Mouse (Mus musculus): ENCODE results near the gene Rbck1.
A peak's percentile ranks its signal among the peaks of the same experiment; 100 is the strongest.

The Rbck1 gene

DNA sequence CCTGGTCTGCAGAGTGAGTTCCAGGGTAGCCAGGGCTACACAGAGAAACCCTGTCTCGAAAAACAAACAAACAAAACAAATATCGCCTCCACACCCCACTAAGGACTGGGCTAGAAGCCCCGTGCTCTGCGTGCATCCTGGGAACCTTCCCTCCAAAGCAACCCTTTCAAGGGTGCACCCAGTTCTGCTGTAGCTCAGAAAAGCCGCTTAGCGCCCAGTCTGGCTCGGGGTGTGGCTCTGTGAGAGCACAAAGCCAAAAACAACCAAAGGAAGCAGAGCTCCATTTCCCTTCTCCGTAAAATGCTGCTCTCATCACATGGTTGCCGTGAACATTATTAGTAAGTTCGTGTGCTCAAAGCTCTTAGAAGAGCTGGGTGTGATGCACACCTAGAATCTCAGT lies 11.9 kb upstream of the Rbck1 start:
- no peak for DNase-seq (ENCODE audit: inconsistent ontology term)

GRCm38 (mm10) chr2:152343329-152344213 lies 11.1 kb upstream of the Rbck1 start, which contains the start of gene Trib3:
Trib3 (minus strand) TSS chr2:152344032.
- peak; percentile 80 for DNase-seq (ENCODE audit: inconsistent ontology term)

- no peak for DNase-seq (ENCODE audit: inconsistent ontology term)
Measured at GRCm38 (mm10) chr2:152339631-152340179, 7.3 kb upstream of the Rbck1 start.

DNA sequence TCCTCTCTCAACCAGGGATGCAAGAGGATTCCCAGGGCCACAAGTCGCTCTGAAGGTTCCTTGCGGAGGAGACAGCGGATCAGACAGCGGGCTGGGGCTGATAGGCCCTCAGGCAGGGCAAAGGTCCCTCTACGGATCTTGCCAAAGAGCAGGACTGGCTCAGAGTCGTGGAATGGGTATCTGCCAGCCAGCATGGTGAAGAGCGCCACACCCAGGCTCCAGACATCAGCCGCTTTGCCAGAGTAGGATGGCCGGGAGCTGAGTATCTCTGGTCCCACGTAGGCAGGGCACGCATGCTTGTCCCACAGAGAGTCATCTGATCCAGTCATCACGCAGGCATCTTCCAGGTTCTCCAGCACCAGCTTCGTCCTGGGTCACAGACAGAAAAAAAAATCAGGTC lies 5.9 kb upstream of the Rbck1 start:
- no peak for DNase-seq (ENCODE audit: inconsistent ontology term)

DNA sequence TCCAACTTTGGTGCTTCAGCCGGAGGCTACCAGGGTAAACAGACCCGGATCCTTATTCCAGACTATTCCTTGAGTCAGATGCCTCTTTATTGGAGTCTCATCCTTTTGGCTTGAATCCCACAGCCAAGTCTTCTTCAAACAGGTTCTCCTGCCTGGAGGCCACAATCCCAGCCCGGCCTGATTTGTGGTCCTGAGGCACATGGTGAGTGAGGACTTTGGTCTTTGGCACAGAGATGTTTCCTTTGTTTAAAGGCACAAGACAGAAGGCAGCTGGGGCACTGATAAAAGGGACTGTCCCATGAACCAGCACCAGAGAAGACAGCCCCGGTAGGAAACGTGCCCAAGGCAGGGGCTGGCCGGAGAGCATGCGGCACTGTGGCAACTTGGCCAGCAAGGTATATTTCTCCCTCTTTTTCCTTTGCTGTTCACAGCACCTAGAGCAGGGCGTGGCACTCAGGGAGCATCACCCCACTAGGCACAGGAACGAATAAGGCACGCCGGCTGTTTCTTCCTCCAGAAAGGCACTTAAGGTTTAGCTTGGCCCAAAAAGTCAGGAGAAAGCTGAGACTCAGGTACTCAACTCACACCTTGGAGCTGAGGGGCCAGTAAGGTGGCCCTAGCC lies 5.2 kb upstream of the Rbck1 start:
- no peak for DNase-seq (ENCODE audit: inconsistent ontology term)

GRCm38 (mm10) chr2:152336856-152337255 lies 4.4 kb upstream of the Rbck1 start:
- DNase-seq (ENCODE audit: inconsistent ontology term) = no peak

DNA sequence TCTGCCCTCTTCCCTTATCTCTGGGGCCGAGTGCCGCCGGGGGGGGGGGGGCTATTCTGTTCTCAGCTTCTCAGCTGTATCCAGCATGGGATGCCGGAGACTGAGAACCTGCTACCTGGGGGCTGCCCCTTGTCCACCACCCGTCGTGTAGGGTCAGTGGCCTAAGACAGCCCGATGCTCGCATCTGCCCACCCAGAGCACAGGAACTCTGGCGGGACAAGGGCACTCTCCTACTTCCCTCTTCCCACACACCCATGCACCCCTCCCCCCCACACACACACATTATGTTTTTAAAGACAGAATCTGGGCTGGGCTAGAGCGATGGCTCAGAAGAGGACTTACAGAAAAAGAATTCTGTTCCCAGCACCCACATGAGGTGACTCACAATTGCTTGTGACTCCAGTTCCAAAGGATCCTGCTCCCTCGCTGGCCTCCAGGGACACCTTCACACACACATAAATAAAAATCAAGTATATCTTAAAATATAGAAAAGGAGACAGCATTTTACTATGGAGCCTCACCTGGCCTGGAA lies 2.9 kb upstream of the Rbck1 start:
- no peak for DNase-seq (ENCODE audit: inconsistent ontology term)

DNA sequence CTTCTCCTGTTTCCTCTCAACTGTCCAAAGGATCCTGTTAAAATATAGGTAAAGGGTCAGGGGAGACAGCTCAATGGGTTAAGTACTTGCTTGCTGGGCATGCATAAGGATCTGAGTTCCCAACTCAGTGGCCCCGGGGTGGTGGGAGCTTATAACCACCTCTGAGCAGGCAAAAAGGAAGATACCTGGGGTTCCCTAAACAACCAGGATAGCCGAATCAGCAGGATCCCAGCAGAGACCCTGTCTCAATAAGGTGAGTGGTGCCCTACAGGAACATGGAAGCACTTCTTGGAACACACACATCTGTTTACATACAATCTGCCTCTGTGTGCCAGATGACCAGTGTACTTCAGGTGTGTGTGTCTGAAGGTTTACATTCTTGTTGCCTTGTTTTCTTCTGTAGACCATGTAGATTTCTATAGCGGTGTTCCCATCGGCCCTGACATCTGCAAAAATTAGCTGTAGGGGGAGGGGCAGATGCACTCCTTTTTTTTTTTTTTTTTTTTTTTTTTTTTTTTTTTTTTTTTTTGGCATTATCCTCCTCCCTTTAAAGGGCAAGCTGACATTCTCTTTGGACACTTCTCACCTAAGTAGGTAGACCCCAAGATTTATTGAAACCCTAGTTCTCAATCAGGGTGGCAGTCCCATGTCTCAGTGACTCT lies 1.0 kb upstream of the Rbck1 start:
- DNase-seq (ENCODE audit: inconsistent ontology term) = no peak

DNA sequence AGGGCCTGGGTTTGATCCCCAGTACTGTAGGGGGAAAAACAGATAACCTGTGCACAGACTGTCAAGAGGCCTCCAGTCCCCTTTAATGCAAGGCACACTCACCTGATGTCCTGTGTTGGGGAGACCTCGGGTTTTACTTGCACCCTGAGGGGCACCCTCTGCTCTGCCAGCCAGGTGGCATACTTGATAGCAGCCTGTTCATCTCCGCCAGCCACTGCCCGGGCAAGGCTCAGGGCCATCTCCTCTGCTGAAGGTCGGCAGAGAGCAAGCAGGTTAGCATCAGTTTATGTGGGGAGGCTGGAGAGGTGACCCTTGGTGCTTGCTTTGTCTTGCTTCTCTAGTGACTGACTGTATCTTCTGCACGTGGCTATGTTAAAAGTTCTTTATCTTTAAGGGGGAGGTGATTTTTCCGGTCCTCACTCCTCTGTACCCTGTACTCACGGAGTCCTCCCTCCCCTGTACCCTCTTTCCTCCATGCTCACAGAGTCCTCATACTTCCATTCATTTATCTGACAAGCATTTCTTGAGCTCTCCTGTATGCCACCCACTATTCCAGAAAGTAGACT lies 1.5 kb downstream of the Rbck1 start:
- no peak for DNase-seq (ENCODE audit: inconsistent ontology term)

GRCm38 (mm10) chr2:152327980-152328379 lies 4.5 kb downstream of the Rbck1 start:
- no peak for DNase-seq (ENCODE audit: inconsistent ontology term)

DNA sequence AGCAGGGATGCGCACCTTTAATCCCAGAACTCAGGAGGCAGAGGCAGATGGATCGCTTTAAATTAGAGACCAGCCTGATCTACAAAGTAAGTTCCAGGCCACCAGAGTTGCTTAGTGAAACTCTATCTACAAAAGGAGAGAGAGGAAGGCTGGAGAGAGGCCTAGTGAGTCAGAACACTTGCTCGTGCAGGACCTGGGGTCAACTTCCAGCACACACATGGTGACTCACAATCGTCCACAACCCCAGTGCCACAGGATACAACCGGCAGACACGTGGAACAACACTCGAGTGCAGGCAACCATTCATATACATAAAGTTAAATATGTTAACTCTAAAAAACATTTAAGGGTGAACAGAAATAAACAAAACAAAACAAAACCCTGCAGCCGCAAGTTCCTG lies 5.8 kb downstream of the Rbck1 start:
- DNase-seq (ENCODE audit: inconsistent ontology term) = no peak

DNA sequence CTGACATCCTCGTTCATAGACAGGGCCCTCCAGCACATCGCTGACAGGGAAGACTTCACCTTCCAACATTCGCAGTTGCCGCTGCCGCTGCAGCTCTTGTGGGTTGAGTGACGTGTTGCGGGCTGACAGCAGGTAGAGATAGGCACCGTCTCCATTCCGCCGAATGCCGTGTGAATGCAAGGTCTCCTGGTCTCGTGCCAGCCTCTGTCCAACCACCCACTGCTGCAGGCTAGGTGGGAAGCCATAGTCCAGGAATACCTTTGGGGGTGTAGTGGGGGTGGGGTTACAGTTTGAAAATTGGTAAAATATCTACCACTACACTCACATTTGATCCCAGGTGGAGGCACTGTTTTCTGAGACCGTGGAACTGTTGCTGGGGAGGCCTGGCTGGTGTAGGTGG lies 6.3 kb downstream of the Rbck1 start:
- DNase-seq (ENCODE audit: inconsistent ontology term) = no peak

DNA sequence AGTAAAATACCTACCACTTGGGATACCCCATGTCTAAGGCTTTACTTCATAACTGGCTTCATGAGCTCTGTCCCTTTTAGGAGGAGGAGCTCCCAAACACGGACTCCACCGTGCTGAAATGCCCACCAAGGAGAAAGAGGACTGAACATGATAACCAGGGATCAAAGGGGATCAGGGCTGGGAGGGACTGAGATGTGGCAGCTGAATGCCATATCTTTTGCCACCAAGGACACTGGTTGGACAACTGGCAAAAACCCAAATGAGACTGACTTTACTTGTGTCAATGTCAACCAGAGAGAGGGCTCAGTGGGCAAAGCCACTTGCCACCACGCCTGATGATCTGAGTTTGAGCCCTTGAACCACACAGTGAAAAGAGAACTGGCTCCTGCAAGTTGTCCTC lies 7.6 kb downstream of the Rbck1 start:
- no peak for DNase-seq (ENCODE audit: inconsistent ontology term)

- DNase-seq (ENCODE audit: inconsistent ontology term) = no peak
Measured at GRCm38 (mm10) chr2:152323971-152324370, 8.5 kb downstream of the Rbck1 start.

DNA sequence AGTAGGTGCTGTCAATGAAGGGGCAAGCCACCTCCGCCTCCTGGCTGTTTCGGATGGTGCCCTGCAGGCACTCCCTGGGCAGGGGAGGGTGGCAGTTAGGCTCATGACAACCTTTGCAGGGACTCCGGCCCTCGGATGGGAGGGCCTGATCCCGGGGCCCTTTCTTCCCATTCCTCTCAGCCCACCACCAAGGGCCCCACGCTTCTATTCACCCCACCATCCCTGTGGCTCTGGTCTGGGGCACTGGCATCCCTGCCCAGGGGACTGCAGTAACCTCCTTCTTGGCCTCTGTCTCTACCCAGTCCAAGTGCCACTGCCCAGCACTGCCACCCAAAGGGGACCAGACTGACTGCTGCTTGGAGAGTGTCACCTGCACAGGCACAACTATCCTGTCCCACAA lies 10.3 kb downstream of the Rbck1 start:
- no peak for DNase-seq (ENCODE audit: inconsistent ontology term)

DNA sequence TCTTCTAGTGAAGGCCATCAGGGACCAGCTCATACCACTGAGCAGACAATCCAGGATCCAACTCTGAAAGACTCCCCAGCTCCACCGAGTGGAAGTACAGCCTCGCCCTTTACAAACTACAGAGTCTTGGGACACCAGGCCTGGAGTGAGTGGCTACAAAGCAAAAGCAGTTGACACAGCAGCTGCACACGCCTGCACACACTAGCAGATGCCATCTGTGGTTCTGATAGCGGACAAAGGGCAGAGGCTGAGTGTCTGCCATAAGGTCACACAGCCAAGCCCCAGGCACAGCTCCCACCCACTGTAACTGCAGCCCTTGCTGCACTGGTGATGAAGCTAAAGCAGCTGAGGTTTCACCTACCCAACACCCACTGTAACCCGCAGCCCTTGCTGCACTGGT lies 10.9 kb downstream of the Rbck1 start:
- DNase-seq (ENCODE audit: inconsistent ontology term) = no peak

- DNase-seq (ENCODE audit: inconsistent ontology term) = no peak
Measured at GRCm38 (mm10) chr2:152317054-152317453, 15.4 kb downstream of the Rbck1 start.

GRCm38 (mm10) chr2:152313926-152314325 lies 18.5 kb downstream of the Rbck1 start:
- no peak for DNase-seq (ENCODE audit: inconsistent ontology term)

DNA sequence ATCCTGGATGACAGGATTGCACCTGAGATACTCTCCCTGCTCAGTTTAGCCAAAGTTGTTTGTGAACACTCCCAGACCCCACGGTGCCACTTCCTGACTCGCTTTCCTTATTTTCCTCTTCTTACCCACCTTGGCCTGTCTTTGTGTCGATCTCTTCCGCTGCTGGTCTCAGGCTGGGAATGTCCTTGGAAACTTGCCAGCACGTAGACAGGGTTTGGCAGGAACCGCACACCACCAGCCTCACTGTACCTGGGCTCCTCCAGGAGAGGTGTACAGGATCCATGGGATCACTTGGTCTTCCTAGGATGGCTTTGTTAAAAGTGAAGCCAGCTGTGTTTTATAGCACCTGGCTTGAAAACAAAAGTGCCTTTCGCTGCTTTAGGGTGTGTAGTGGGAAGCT lies 19.5 kb downstream of the Rbck1 start:
- DNase-seq (ENCODE audit: inconsistent ontology term) = no peak

GRCm38 (mm10) chr2:152307186-152307585 lies 25.3 kb downstream of the Rbck1 start:
- no peak for DNase-seq (ENCODE audit: inconsistent ontology term)

DNA sequence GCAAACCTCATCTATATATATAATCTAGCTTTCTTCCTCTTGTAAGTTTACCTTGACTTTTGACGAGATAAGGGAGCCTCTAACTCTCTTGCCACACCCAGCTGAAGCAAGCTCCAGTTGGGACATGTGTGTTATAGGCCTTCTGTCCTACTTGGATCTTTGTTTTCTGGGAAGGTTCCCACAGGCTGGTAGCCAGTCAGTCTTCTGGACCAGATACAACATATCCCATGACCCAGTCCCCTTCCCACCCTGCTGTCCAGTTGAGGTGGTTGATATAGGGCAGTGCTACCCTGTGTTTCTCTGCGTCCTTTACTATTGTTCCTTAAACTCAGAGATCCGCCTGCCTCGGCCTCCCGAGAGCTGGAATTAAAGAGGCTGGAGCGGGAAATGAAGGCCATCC lies 27.0 kb downstream of the Rbck1 start:
- DNase-seq (ENCODE audit: inconsistent ontology term) = no peak

GRCm38 (mm10) chr2:152303781-152304180 lies 28.7 kb downstream of the Rbck1 start:
- no peak for DNase-seq (ENCODE audit: inconsistent ontology term)
